Mouse (Mus musculus) heart, embryonic 14.5 days (tissue): ENCODE data around the gene Cacng8. TPM values are rescaled to one million over a fixed set of nuclear protein-coding genes. Genes with fewer than 3 reads are reported as not detected.
A peak's percentile ranks its signal among the peaks of the same experiment; 100 is the strongest.

Experiments used
- ATAC-seq: fragments of 200-750 bp; cut with Nextera tagmentation; 2 replicates; pipeline ENCODE4 v1.8.0; 2017; ENCODE audit warnings: low read depth, moderate TSS enrichment; ENCODE audit not compliant: insufficient number of reproducible peaks, insufficient read depth, low FRiP score
- H3K27ac ChIP-seq, 2 experiments: fragments of 200-500 bp in 1 of 2; fragments of 300-500 bp in 1 of 2; sonication (generic) in 1 of 2; replicated peaks in 1 of 2; 2 replicates each; pipeline ENCODE4 v1.5.1; 2012 to 2014; ENCODE audit warnings: low read depth in 2 of 2, low read length in 2 of 2, control low read depth in 1 of 2, mild to moderate bottlenecking in 1 of 2, mixed read lengths in 1 of 2; ENCODE audit not compliant: control insufficient read depth in 1 of 2, insufficient read depth in 1 of 2
- H3K27me3 ChIP-seq: fragments of 300-500 bp; sonication (generic); 2 replicates; pipeline ENCODE4 v1.6.1; 2014; ENCODE audit warnings: mild to moderate bottlenecking, low read length, control low read depth; ENCODE audit not compliant: control insufficient read depth, insufficient read depth
- H3K36me3 ChIP-seq: fragments of 300-500 bp; sonication (generic); 2 replicates; pipeline ENCODE4 v1.6.1; 2014; ENCODE audit warnings: mild to moderate bottlenecking, control low read depth, low read length, mixed read lengths; ENCODE audit not compliant: control insufficient read depth, insufficient read depth
- H3K4me1 ChIP-seq, 2 experiments: fragments of 200-500 bp in 1 of 2; fragments of 300-500 bp in 1 of 2; sonication (generic) in 1 of 2; 2 replicates each; pipeline ENCODE4 v1.6.1; 2012 to 2014; ENCODE audit warnings: low read length in 2 of 2, control low read depth in 1 of 2, mixed read lengths in 1 of 2; ENCODE audit not compliant: control insufficient read depth in 2 of 2, insufficient read depth in 2 of 2
- H3K4me2 ChIP-seq: fragments of 300-500 bp; sonication (generic); 2 replicates; pipeline ENCODE4 v1.6.1; 2014; ENCODE audit warnings: mild to moderate bottlenecking, low read length
- H3K4me3 ChIP-seq, 2 experiments: fragments of 200-500 bp in 1 of 2; fragments of 300-500 bp in 1 of 2; sonication (generic) in 1 of 2; 2 replicates each; pipeline ENCODE4 v1.5.1; 2012 to 2014; ENCODE audit warnings: low read length in 2 of 2, mild to moderate bottlenecking in 2 of 2, control low read depth in 1 of 2, low read depth in 1 of 2, moderate library complexity in 1 of 2; ENCODE audit not compliant: control insufficient read depth in 1 of 2, insufficient read depth in 1 of 2
- H3K9ac ChIP-seq: fragments of 300-500 bp; sonication (generic); 2 replicates; pipeline ENCODE4 v1.6.1; 2014; ENCODE audit warnings: mild to moderate bottlenecking, low read length
- H3K9me3 ChIP-seq: fragments of 300-500 bp; sonication (generic); 2 replicates; pipeline ENCODE4 v1.6.1; 2016; ENCODE audit warnings: low read length, control low read depth; ENCODE audit not compliant: control insufficient read depth
- WGBS: fragments of 180-500 bp; shearing (Covaris S2); extraction: QIAGEN DNeasy Blood & Tissue Kit; methylation state at CpG from one replicate; pipeline ENCODE4 v1.1.7; 2014; 5-methylcytosine and 5-hydroxymethylcytosine counted together
- polyA plus RNA-seq: library from polyadenylated mRNA; unstranded; fragments of >200 nt; fragmentation: Nextera tagmentation; extraction: Ambion mirVana; gene quantifications from 2 replicates; pipeline ENCODE4 v1.2.1, GENCODE M21; 2014

The Cacng8 gene
- polyA plus RNA-seq, 1 experiment from 2014 or later, result 0.28 TPM

- Histone ChIP-seq H3K27me3 (peaks cover 8% of the 10 kb centered on the region; the same call in 1 of the 2 replicates), H3K9me3 (no peaks in the 10 kb centered on the region), H3K9ac (no peak overlapping the region), H3K4me1 (no peaks in the 10 kb centered on the region), H3K27ac (no peak overlapping the region), H3K4me3 (no peak overlapping the region), H3K36me3 (no peaks in the 10 kb centered on the region), H3K4me2 (0 out of 2 replicates have a peak overlapping the region, but pooled peaks have one; percentile 2)
- 22% methylated on average over 15 of the region's 15 CpGs for WGBS
- no peak for ATAC-seq
These were observed 58.4 kb downstream of the Cacng8 start for GRCm38 (mm10) chr7:3448737-3449454.

GRCm38 (mm10) chr7:3450671-3451070, 60.2 kb downstream of the Cacng8 start:
- Histone ChIP-seq H3K36me3 (no peaks in the 10 kb centered on the region), H3K4me3 (no peak overlapping the region), H3K9me3 (no peaks in the 10 kb centered on the region), H3K4me1 (no peaks in the 10 kb centered on the region), H3K27me3 (peaks cover 8% of the 10 kb centered on the region; the same call in 1 of the 2 replicates), H3K9ac (no peak overlapping the region), H3K27ac (no peak overlapping the region), H3K4me2 (no peak overlapping the region)
- WGBS, result 64% methylated on average over 5 of the region's 5 CpGs
- ATAC-seq, result no peak

- Histone ChIP-seq H3K4me2 (no peak overlapping the region), H3K36me3 (no peaks in the 10 kb centered on the region), H3K27me3 (peaks cover 8% of the 10 kb centered on the region; the same call in 1 of the 2 replicates), H3K9me3 (no peaks in the 10 kb centered on the region), H3K4me3 (no peak overlapping the region), H3K27ac (no peak overlapping the region), H3K4me1 (no peaks in the 10 kb centered on the region), H3K9ac (no peak overlapping the region)
- whole genome bisulfite sequencing, result 23% methylated on average over 6 of the region's 6 CpGs
- ATAC-seq, result no peak
These were observed 60.7 kb downstream of the Cacng8 start for GRCm38 (mm10) chr7:3451161-3451560.

GRCm38 (mm10) chr7:3452821-3453485, 62.5 kb downstream of the Cacng8 start:
- ATAC-seq, result no peak
- no peak overlapping the region for H3K4me2 ChIP-seq
- WGBS, result 42% methylated on average over 12 of the region's 12 CpGs
- H3K9ac ChIP-seq, result no peak overlapping the region
- H3K27me3 ChIP-seq, result peaks cover 8% of the 10 kb centered on the region; the same call in 1 of the 2 replicates
- no peak overlapping the region for H3K4me3 ChIP-seq
- no peak overlapping the region for H3K27ac ChIP-seq
- H3K9me3 ChIP-seq, result no peaks in the 10 kb centered on the region
- no peaks in the 10 kb centered on the region for H3K36me3 ChIP-seq
- no peaks in the 10 kb centered on the region for H3K4me1 ChIP-seq

GRCm38 (mm10) chr7:3453486-3454183, 63.2 kb downstream of the Cacng8 start:
- Histone ChIP-seq H3K27me3 (peaks cover 8% of the 10 kb centered on the region; the same call in 1 of the 2 replicates), H3K27ac (no peak overlapping the region), H3K36me3 (no peaks in the 10 kb centered on the region), H3K4me3 (no peak overlapping the region), H3K4me2 (no peak overlapping the region), H3K9me3 (no peaks in the 10 kb centered on the region), H3K9ac (no peak overlapping the region), H3K4me1 (no peaks in the 10 kb centered on the region)
- ATAC-seq, result no peak
- 37% methylated on average over 11 of the region's 11 CpGs for WGBS

- no peak overlapping the region for H3K4me2 ChIP-seq
- no peaks in the 10 kb centered on the region for H3K27me3 ChIP-seq
- H3K27ac ChIP-seq, result no peak overlapping the region
- H3K4me1 ChIP-seq, result no peaks in the 10 kb centered on the region
- H3K36me3 ChIP-seq, result no peaks in the 10 kb centered on the region
- H3K9me3 ChIP-seq, result no peaks in the 10 kb centered on the region
- 89% methylated on average over 10 of the region's 10 CpGs for WGBS
- no peak overlapping the region for H3K9ac ChIP-seq
- ATAC-seq, result no peak
- H3K4me3 ChIP-seq, result no peak overlapping the region
These were observed 66.8 kb downstream of the Cacng8 start for GRCm38 (mm10) chr7:3457111-3457840.

- no peak overlapping the region for H3K27ac ChIP-seq
- no peak overlapping the region for H3K4me3 ChIP-seq
- WGBS, result 75% methylated on average over 9 of the region's 9 CpGs
- no peaks in the 10 kb centered on the region for H3K4me1 ChIP-seq
- no peak overlapping the region for H3K9ac ChIP-seq
- no peak overlapping the region for H3K4me2 ChIP-seq
- H3K36me3 ChIP-seq, result no peaks in the 10 kb centered on the region
- no peak for ATAC-seq
- no peaks in the 10 kb centered on the region for H3K9me3 ChIP-seq
- H3K27me3 ChIP-seq, result no peaks in the 10 kb centered on the region
These were observed 67.3 kb downstream of the Cacng8 start for GRCm38 (mm10) chr7:3457841-3458217.
